Mouse (Mus musculus): Measurements from ENCODE around the gene Gm11627. TPM values are rescaled to one million over a fixed set of nuclear protein-coding genes. Genes with fewer than 3 reads are reported as not detected.

The Gm11627 gene
- 7.5 and 8.7 TPM in 2 replicates for polyA plus RNA-seq (2015; fragmentation: Nextera tagmentation; extraction: Ambion mirVana)

DNA sequence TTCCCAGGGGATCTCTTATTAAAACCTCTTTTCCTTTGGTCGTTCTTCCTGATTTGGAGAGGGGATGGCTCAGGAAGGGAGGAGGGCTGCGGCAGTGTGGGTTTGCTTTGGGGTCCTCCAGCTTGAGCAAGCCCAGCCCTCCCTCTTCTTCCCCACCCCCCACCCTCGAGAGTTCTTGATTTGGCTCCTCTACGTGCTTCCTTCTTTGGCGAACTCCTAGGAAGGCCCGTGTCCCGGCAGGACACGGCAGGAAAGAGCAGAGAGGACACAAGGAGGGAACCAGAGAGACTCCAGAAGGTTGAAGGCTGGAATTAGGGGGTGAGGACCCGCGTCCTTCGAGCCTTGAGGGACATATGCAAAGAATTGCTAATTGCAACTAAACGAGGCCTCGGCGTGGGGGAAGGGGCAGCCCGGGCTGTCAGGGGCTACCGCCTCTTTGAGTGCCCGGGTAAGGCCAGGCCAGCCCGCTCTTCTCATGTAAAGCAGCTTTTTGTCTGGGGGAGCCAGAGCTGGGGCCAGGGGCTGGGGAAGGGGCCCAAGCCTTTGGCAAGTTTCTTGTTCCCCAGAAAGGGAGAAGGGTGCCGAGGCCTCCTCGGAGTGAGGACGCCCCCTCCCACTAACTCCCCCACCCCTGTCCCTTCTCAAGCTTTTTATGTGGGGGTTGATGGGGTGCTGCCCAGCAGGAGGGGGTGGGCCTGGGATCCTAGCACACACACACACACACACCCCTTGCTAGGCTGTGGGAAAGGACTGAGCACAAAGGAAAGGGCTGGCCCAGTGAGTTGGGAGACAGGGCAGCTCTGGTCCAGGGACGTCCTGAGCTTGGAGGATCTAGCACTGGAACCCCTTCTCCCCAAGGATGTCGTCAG is at the start of gene Gm11627:
Gene Gm11627 (minus strand): TSS at position 297 of the 869 bp plus-strand sequence.
- peak within 1 kb of the TSS; percentile 49 for H3K4me2 ChIP-seq
- H3K36me3 ChIP-seq: no peaks in the 10 kb centered on the region
- H3K27me3 ChIP-seq: no peaks in the 10 kb centered on the region
- H3K4me3 ChIP-seq: peak within 1 kb of the TSS; percentile 24
- peaks cover 43% of the 10 kb centered on the region for H3K4me1 ChIP-seq (replicated peaks)
- H3K9me3 ChIP-seq: no peaks in the 10 kb centered on the region
- 4% methylated on average over 23 of the region's 23 CpGs for WGBS
- peak within 1 kb of the TSS; percentile 75 for H3K27ac ChIP-seq (replicated peaks)
- peak; percentile 87 for ATAC-seq (ENCODE audit: low read depth)
- H3K9ac ChIP-seq: peak within 1 kb of the TSS; percentile 41

DNA sequence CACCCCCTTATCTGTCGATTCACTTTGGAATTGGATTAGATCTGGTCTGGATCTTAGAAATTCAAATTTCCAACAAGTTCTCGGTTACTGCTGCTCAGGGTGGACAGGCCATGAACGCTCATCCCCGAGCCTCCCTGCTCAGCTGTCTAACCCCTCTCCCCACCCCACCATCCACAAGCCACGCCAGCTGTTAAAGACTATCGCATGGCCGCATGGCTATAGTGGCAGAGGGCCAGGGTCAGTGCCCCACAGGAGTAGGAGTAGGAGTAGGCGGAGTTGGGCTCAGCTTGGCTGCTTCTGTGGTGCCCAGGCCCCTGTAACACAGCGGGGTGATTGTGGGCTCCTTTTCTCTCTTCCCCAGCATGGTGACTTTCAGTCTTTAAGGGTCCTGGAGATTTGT is 49.3 kb upstream of the Gm11627 start:
- no peak for ATAC-seq (ENCODE audit: low read depth)
- Histone ChIP-seq H3K9me3 (no peaks in the 10 kb centered on the region), H3K4me3 (no peak overlapping the region), H3K4me1 (replicated peaks) (peaks cover 51% of the 10 kb centered on the region), H3K9ac (no peak overlapping the region), H3K4me2 (no peak overlapping the region), H3K27me3 (peaks cover 6% of the 10 kb centered on the region; the same call in 1 of the 2 replicates), H3K36me3 (no peaks in the 10 kb centered on the region), H3K27ac (replicated peaks) (no peak overlapping the region)
- 52% methylated on average over 9 of the region's 9 CpGs for WGBS

DNA sequence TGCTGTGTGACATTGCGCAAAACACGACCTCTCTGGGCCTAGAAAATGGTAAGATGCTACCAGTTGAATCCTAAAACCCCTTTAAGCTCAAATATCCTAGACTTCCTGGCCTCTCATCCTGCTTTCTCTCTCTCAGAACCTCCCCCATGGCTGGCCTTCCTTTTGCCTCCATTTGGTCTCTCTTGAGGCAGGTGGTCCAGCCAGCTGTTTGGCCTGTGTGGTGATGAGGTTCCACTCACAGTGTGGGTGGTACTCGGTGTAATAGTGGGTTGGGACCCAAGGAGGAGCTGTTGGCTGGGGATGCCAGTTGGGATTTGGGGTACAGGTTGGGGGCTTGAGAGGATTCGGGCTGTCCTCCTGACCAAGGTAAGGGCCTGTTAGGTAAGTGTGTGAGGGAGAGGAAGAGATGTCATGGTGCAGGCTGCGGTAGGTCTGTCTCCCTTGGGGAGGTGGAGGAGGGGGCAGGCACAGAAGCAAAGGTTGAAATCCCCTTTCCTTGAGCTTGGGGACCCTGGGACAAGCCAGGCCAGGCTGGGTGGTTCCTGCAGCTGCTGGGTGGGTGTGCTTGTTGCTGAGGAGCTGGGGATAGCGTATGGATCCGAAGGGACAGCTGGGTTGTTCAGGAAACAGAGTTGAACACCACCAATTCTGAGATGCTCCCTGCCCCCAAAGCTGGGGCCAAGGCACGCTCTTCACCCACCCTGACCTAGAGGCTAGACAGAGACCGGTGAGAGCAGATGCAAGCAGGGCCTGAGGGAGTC is 48.1 kb upstream of the Gm11627 start:
- Histone ChIP-seq H3K4me1 (replicated peaks) (peaks cover 40% of the 10 kb centered on the region), H3K4me2 (no peak overlapping the region), H3K9ac (no peak overlapping the region), H3K4me3 (no peak overlapping the region), H3K27ac (replicated peaks) (no peak overlapping the region), H3K27me3 (0 out of 2 replicates have a peak, but pooled peaks cover 2% of the 10 kb centered on the region), H3K36me3 (no peaks in the 10 kb centered on the region), H3K9me3 (no peaks in the 10 kb centered on the region)
- ATAC-seq (ENCODE audit: low read depth): no peak
- WGBS: 87% methylated on average over 9 of the region's 9 CpGs

DNA sequence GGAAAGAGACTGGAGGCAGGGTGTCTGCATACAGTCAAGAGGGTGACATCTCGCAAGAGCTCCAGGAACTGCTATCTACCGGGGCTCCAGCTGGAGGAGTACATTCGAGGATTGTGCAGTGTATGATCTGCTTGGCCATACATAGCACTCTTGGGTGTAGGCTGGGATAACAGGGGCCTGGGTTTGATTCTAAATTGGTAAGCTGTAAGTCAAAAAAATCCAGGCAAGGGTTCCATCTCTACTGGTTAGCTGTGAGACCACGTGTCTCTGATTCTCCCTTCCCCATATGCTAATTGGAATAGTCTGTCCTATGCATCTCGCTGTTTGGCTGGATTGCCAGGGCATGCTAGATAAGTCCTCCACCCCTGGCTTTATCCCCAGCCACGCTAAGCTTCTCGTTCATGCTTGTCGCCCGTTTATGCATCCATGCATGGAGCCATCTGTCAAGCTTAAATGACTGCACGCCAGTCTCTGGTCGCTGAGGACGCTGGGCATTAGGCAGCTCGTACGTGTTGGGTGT is 45.7 kb upstream of the Gm11627 start:
- Histone ChIP-seq H3K27ac (replicated peaks) (peak overlapping the region; percentile 46; the same call in 1 of the 2 replicates), H3K9me3 (no peaks in the 10 kb centered on the region), H3K36me3 (no peaks in the 10 kb centered on the region), H3K4me1 (replicated peaks) (peaks cover 21% of the 10 kb centered on the region), H3K4me3 (no peak overlapping the region), H3K9ac (no peak overlapping the region), H3K27me3 (no peaks in the 10 kb centered on the region), H3K4me2 (no peak overlapping the region)
- ATAC-seq (ENCODE audit: low read depth): no peak
- WGBS: 38% methylated on average over 14 of the region's 14 CpGs

DNA sequence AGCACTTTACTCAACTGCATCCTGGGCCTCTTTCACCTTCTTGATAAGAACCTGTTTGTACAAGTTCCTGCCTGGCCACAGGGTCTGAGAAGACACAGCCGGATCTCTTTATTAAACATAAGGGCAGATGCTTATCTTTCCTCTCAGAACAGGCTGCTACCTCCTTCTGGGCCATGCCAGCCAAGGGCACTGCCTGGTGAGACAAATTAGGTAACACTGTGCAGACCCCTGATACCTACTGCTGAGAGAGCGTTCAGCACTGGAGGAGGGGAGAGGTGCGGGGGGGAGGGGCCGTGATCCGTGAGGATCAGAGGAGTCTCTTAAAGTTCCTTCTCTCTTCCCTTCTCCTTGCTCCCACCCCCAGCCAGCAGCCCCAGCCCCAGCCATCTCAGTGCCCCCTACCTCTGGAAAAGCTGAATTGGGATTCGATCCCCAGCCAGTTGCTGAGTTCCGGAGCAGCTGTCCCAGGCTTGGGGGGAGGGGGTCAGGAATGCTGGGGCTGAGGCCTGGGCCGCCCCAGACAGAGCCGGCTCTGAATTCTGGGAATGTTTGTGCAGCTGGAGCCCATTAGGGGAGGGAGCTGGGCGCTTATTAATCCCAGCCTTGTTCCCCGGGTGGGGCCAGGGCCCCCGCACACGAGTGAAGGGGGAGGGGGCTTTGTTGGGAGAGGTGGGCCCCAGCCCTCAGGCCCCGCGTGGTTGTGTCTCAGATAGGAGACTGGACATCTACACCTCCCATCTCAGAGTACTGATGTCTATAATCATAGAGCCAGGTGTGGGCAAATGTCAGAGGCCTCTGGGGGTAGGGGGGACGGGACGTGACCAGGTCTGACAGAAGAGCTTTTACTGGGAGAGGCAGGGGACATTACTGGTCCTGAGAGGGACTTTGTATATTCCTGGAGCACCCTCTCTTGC is 44.9 kb upstream of the Gm11627 start:
- H3K4me2 ChIP-seq: peak overlapping the region; percentile 9; the same call in 1 of the 2 replicates
- no peaks in the 10 kb centered on the region for H3K27me3 ChIP-seq
- ATAC-seq (ENCODE audit: low read depth): peak; percentile 78
- no peaks in the 10 kb centered on the region for H3K36me3 ChIP-seq
- peaks cover 21% of the 10 kb centered on the region for H3K4me1 ChIP-seq (replicated peaks)
- 10% methylated on average over 17 of the region's 17 CpGs for WGBS
- H3K9me3 ChIP-seq: no peaks in the 10 kb centered on the region; the same call in 1 of the 2 replicates
- H3K27ac ChIP-seq (replicated peaks): peak overlapping the region; percentile 49
- H3K9ac ChIP-seq: peak overlapping the region; percentile 22; the same call in 1 of the 2 replicates
- no peak overlapping the region; the same call in 1 of the 2 replicates for H3K4me3 ChIP-seq

DNA sequence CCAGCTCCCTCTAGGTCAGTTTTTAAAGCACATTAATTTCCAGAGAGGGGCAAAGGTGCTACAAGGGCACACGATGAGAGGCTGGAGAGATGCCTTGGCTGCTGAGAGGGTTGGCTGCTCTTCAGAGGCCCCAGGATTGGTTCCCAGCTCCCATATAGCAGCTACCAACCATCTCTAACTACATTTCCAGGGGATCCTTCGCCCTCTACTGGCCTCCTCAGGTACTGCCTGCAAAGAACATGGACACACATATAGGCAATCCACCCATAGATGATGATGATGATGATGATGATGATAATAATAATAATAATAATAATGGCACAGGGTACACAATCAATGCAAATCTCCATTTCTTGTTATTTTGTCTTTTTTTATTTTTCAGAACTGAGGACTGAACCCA is 40.2 kb upstream of the Gm11627 start:
- Histone ChIP-seq H3K27ac (replicated peaks) (no peak overlapping the region), H3K4me3 (no peak overlapping the region), H3K36me3 (no peaks in the 10 kb centered on the region), H3K27me3 (no peaks in the 10 kb centered on the region), H3K9ac (no peak overlapping the region), H3K4me1 (replicated peaks) (peaks cover 10% of the 10 kb centered on the region), H3K4me2 (no peak overlapping the region), H3K9me3 (no peaks in the 10 kb centered on the region; the same call in 1 of the 2 replicates)
- 69% methylated on average over 2 of the region's 2 CpGs for WGBS
- ATAC-seq (ENCODE audit: low read depth): no peak

DNA sequence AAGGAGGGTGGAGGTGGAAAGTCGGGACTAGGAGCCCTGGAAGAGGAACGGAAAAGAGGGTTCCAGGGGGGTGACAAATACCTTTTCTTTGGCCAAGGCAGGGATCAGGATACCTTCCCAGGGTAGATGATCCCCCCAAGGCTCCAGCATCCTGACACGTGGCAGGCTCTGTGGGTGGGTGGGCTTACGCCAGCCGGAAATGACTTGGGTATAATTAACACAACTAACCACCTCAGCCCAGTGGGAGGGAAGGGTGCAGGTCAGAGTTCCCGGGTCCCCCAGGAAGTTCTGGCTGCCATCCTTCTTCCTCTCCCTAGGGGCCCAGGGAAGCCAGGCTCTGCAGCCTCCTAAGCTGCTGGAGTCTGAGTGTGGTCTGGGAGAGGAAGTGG is 32.0 kb upstream of the Gm11627 start:
- WGBS: 6% methylated on average over 6 of the region's 6 CpGs
- H3K9ac ChIP-seq: peak overlapping the region; percentile 0; the same call in 1 of the 2 replicates
- H3K4me1 ChIP-seq (replicated peaks): peaks cover 52% of the 10 kb centered on the region
- H3K4me3 ChIP-seq: no peak overlapping the region
- no peak for ATAC-seq (ENCODE audit: low read depth)
- no peaks in the 10 kb centered on the region for H3K9me3 ChIP-seq
- H3K27me3 ChIP-seq: no peaks in the 10 kb centered on the region; the same call in 1 of the 2 replicates
- H3K4me2 ChIP-seq: no peak overlapping the region
- no peaks in the 10 kb centered on the region for H3K36me3 ChIP-seq
- 0 out of 2 replicates have a peak overlapping the region, but pooled peaks have one; percentile 19 for H3K27ac ChIP-seq (replicated peaks)

DNA sequence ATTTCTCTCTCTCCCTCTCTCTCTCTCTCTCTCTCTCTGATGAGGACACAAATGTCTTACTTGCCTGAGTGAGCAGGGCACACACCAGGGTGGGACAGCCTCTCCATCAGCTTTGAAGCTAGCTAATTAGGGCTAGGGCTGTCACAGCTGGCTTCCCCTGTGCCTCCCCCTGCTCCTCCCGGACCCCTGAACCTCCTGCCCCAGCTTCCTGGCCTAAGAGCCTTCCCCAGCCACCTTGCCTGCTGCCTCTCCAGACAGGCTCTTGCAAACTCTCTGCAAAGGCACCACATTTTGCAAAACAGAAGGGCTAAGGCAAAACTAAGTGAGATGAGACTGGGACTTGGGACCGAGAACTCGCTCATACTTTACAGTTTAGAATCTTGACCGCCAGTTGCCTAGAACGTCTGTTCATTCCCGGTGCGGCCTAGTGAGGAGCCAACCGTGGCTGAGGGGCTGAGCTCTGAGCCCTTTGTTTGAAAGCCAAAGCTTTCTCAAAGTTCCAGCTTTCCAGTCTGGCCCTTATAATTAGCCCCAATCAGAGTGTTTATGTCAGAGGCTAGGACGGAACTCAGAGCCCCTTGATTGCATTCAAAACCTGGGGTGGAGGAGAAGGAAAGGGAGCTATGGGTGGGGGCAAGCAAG is 31.5 kb upstream of the Gm11627 start:
- Histone ChIP-seq H3K4me3 (no peak overlapping the region), H3K4me1 (replicated peaks) (peaks cover 57% of the 10 kb centered on the region), H3K9me3 (no peaks in the 10 kb centered on the region), H3K27ac (replicated peaks) (0 out of 2 replicates have a peak overlapping the region, but pooled peaks have one; percentile 19), H3K4me2 (no peak overlapping the region), H3K36me3 (no peaks in the 10 kb centered on the region), H3K27me3 (no peaks in the 10 kb centered on the region; the same call in 1 of the 2 replicates), H3K9ac (peak overlapping the region; percentile 0; the same call in 1 of the 2 replicates)
- WGBS: 11% methylated on average over 9 of the region's 9 CpGs
- no peak for ATAC-seq (ENCODE audit: low read depth)

DNA sequence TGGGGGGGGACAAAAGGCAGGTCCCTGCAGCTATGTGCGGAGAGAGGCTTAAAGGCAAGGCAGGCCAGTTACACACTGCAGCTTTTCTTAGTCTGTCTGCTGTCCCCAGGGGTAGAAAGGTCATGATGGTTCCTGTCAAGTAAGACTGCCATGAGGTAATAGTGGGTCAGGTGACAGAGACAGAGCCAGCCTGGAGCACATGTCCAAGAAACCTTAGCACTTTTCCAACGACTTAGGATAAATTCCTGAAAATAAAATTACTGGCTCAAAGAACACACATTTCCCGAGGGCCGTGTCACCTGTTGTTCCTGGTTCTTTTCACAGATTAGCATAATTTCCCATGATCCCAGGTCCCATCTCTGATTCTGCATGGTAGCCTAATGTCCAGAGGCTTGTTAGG is 31.0 kb upstream of the Gm11627 start:
- no peaks in the 10 kb centered on the region; the same call in 1 of the 2 replicates for H3K27me3 ChIP-seq
- no peak overlapping the region for H3K4me3 ChIP-seq
- ATAC-seq (ENCODE audit: low read depth): no peak
- no peak overlapping the region for H3K4me2 ChIP-seq
- no peak overlapping the region for H3K27ac ChIP-seq (replicated peaks)
- H3K4me1 ChIP-seq (replicated peaks): peaks cover 61% of the 10 kb centered on the region
- H3K9ac ChIP-seq: 0 out of 2 replicates have a peak overlapping the region, but pooled peaks have one; percentile 0
- H3K36me3 ChIP-seq: no peaks in the 10 kb centered on the region
- 28% methylated on average over 4 of the region's 4 CpGs for WGBS
- H3K9me3 ChIP-seq: no peaks in the 10 kb centered on the region

DNA sequence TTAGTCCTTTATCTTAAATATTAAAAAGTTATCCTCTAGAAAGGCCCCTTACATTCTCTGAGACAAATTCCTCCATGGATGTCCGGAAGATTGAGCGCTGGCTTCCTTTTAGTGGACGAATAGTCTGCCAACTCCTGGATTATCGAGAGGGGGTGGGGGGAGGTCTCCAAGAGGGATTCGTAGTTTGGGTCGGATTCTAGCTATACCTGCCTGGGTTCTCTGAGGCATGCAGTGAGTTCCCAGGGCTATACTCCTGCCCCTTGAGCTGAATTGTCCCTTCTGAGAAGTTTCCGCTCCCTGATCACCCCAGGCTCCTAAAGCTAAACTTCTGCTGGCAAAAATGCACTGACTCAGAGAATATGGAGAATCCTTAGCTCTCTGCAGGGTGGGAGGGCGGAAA is 30.2 kb upstream of the Gm11627 start:
- ATAC-seq (ENCODE audit: low read depth): no peak
- peaks cover 64% of the 10 kb centered on the region for H3K4me1 ChIP-seq (replicated peaks)
- WGBS: 47% methylated on average over 8 of the region's 8 CpGs

More for the DNA sequence above, 30.2 kb upstream of the Gm11627 start:
- Histone ChIP-seq H3K4me2 (peak overlapping the region; percentile 82), H3K27me3 (no peaks in the 10 kb centered on the region; the same call in 1 of the 2 replicates), H3K27ac (replicated peaks) (no peak overlapping the region; the same call in 1 of the 2 replicates), H3K9me3 (no peaks in the 10 kb centered on the region), H3K36me3 (no peaks in the 10 kb centered on the region), H3K4me3 (no peak overlapping the region), H3K9ac (no peak overlapping the region)
